Mouse (Mus musculus) embryonic facial prominence, embryonic 12.5 days (tissue): ENCODE measurements at regions not wholly inside any gene's neighbourhood (a gene's known extent, or its start where the extent isn't known, plus 50 kb on each side); places are given as distances from the start of the nearest gene placed in this dataset.

ENCODE experiments used
- ATAC-seq: fragments of 200-750 bp; cut with Nextera tagmentation; 2 replicates; pipeline ENCODE4 v1.8.0; 2017; ENCODE audit not compliant: insufficient number of reproducible peaks, insufficient read depth, low FRiP score, low TSS enrichment
- H3K27ac ChIP-seq: fragments of 300-500 bp; sonication (generic); 2 replicates; pipeline ENCODE4 v1.5.1; 2016; ENCODE audit warnings: mild to moderate bottlenecking
- H3K27me3 ChIP-seq: fragments of 300-500 bp; sonication (generic); 2 replicates; pipeline ENCODE4 v1.6.1; 2016; ENCODE audit warnings: mild to moderate bottlenecking, moderate library complexity
- H3K36me3 ChIP-seq: fragments of 300-500 bp; sonication (generic); 2 replicates; pipeline ENCODE4 v1.6.1; 2016; ENCODE audit warnings: mild to moderate bottlenecking
- H3K4me1 ChIP-seq: fragments of 300-500 bp; sonication (generic); 2 replicates; pipeline ENCODE4 v1.6.1; 2016
- H3K4me2 ChIP-seq: fragments of 300-500 bp; sonication (generic); replicated peaks from 2 replicates; pipeline ENCODE4 v1.6.1; 2016; ENCODE audit warnings: mild to moderate bottlenecking, moderate library complexity
- H3K4me3 ChIP-seq: fragments of 300-500 bp; sonication (generic); 2 replicates; pipeline ENCODE4 v1.5.1; 2016; ENCODE audit warnings: mild to moderate bottlenecking
- H3K9ac ChIP-seq: fragments of 300-500 bp; sonication (generic); 2 replicates; pipeline ENCODE4 v1.6.1; 2016; ENCODE audit warnings: mild to moderate bottlenecking, moderate library complexity
- H3K9me3 ChIP-seq: fragments of 300-500 bp; sonication (generic); 2 replicates; pipeline ENCODE4 v1.6.1; 2016; ENCODE audit warnings: mild to moderate bottlenecking, moderate library complexity
- WGBS: fragments of 180-500 bp; shearing (Covaris S2); methylation state at CpG from one replicate; pipeline ENCODE4 v1.1.7; 2016; 5-methylcytosine and 5-hydroxymethylcytosine counted together

- Histone ChIP-seq H3K4me1 (no peaks in the 10 kb centered on the region), H3K27ac (no peak overlapping the region), H3K9me3 (no peaks in the 10 kb centered on the region), H3K4me3 (no peak overlapping the region), H3K36me3 (no peaks in the 10 kb centered on the region), H3K27me3 (no peaks in the 10 kb centered on the region), H3K9ac (no peak overlapping the region), H3K4me2 (no peak overlapping the region)
- no peak for ATAC-seq
- WGBS = 67% methylated on average over 4 of the region's 4 CpGs
These were observed 269.3 kb upstream of the Klf6 start for GRCm38 (mm10) chr13:5591837-5592555.

- H3K36me3 ChIP-seq = no peaks in the 10 kb centered on the region
- H3K4me2 ChIP-seq = no peak overlapping the region
- H3K27me3 ChIP-seq = no peaks in the 10 kb centered on the region
- no peak overlapping the region for H3K27ac ChIP-seq
- no peaks in the 10 kb centered on the region for H3K9me3 ChIP-seq
- no peak overlapping the region for H3K4me3 ChIP-seq
- ATAC-seq = no peak
- no peaks in the 10 kb centered on the region for H3K4me1 ChIP-seq
- WGBS = 69% methylated on average over 3 of the region's 3 CpGs
- H3K9ac ChIP-seq = no peak overlapping the region
These were observed 268.7 kb upstream of the Klf6 start for GRCm38 (mm10) chr13:5592556-5593061.

- Histone ChIP-seq H3K4me1 (peaks cover 5% of the 10 kb centered on the region; the same call in 1 of the 2 replicates), H3K27me3 (no peaks in the 10 kb centered on the region), H3K9me3 (no peaks in the 10 kb centered on the region), H3K36me3 (no peaks in the 10 kb centered on the region), H3K4me3 (no peak overlapping the region), H3K27ac (no peak overlapping the region), H3K4me2 (no peak overlapping the region), H3K9ac (no peak overlapping the region)
- WGBS = 71% methylated on average over 1 of the region's 1 CpGs
- no peak for ATAC-seq
These were observed 259.6 kb upstream of the Klf6 start for GRCm38 (mm10) chr13:5601648-5602047.

GRCm38 (mm10) chr13:5603905-5604596 is 257.2 kb upstream of the Klf6 start:
- Histone ChIP-seq H3K4me2 (no peak overlapping the region), H3K9me3 (no peaks in the 10 kb centered on the region), H3K27ac (no peak overlapping the region), H3K4me3 (no peak overlapping the region), H3K4me1 (peaks cover 5% of the 10 kb centered on the region; the same call in 1 of the 2 replicates), H3K27me3 (no peaks in the 10 kb centered on the region), H3K9ac (no peak overlapping the region), H3K36me3 (no peaks in the 10 kb centered on the region)
- 33% methylated on average over 5 of the region's 5 CpGs for WGBS
- ATAC-seq = 0 out of 2 replicates have a peak, but pooled peaks have one; percentile 41

GRCm38 (mm10) chr13:5605418-5605817 is 255.9 kb upstream of the Klf6 start:
- no peak overlapping the region for H3K27ac ChIP-seq
- H3K36me3 ChIP-seq = no peaks in the 10 kb centered on the region
- no peak overlapping the region for H3K4me3 ChIP-seq
- H3K4me2 ChIP-seq = no peak overlapping the region
- H3K9me3 ChIP-seq = no peaks in the 10 kb centered on the region
- no peak for ATAC-seq
- H3K9ac ChIP-seq = no peak overlapping the region
- H3K27me3 ChIP-seq = no peaks in the 10 kb centered on the region
- peaks cover 5% of the 10 kb centered on the region; the same call in 1 of the 2 replicates for H3K4me1 ChIP-seq

GRCm38 (mm10) chr13:5607462-5607861 is 253.8 kb upstream of the Klf6 start:
- Histone ChIP-seq H3K4me3 (no peak overlapping the region), H3K4me1 (peaks cover 5% of the 10 kb centered on the region; the same call in 1 of the 2 replicates), H3K9me3 (no peaks in the 10 kb centered on the region), H3K9ac (no peak overlapping the region), H3K27me3 (no peaks in the 10 kb centered on the region), H3K27ac (no peak overlapping the region), H3K36me3 (no peaks in the 10 kb centered on the region), H3K4me2 (no peak overlapping the region)
- WGBS = 82% methylated on average over 4 of the region's 4 CpGs
- no peak for ATAC-seq

- no peak for ATAC-seq
- Histone ChIP-seq H3K4me2 (no peak overlapping the region), H3K36me3 (no peaks in the 10 kb centered on the region), H3K9me3 (no peaks in the 10 kb centered on the region), H3K27ac (no peak overlapping the region), H3K4me1 (no peaks in the 10 kb centered on the region), H3K4me3 (no peak overlapping the region), H3K27me3 (no peaks in the 10 kb centered on the region), H3K9ac (no peak overlapping the region)
- WGBS = 70% methylated on average over 7 of the region's 7 CpGs
These were observed 247.0 kb upstream of the Klf6 start for GRCm38 (mm10) chr13:5614186-5614737.

- Histone ChIP-seq H3K36me3 (no peaks in the 10 kb centered on the region), H3K9ac (no peak overlapping the region), H3K4me2 (no peak overlapping the region), H3K27me3 (no peaks in the 10 kb centered on the region), H3K9me3 (no peaks in the 10 kb centered on the region), H3K4me1 (no peaks in the 10 kb centered on the region), H3K27ac (no peak overlapping the region), H3K4me3 (no peak overlapping the region)
- whole genome bisulfite sequencing = 75% methylated on average over 5 of the region's 5 CpGs
- ATAC-seq = no peak
These were observed 246.4 kb upstream of the Klf6 start for GRCm38 (mm10) chr13:5614833-5615232.

- no peak overlapping the region for H3K4me3 ChIP-seq
- 82% methylated on average over 3 of the region's 3 CpGs for WGBS
These were observed 246.0 kb upstream of the Klf6 start for GRCm38 (mm10) chr13:5615327-5615726.

GRCm38 (mm10) chr13:5628124-5628523 is 233.2 kb upstream of the Klf6 start:
- 36% methylated on average over 2 of the region's 2 CpGs for WGBS
- H3K27me3 ChIP-seq = no peaks in the 10 kb centered on the region
- H3K27ac ChIP-seq = no peak overlapping the region
- no peak overlapping the region for H3K4me2 ChIP-seq
- ATAC-seq = no peak
- H3K4me1 ChIP-seq = no peaks in the 10 kb centered on the region
- H3K9me3 ChIP-seq = no peaks in the 10 kb centered on the region
- no peak overlapping the region for H3K9ac ChIP-seq
- H3K4me3 ChIP-seq = no peak overlapping the region
- no peaks in the 10 kb centered on the region for H3K36me3 ChIP-seq

More at GRCm38 (mm10) chr13:5615327-5615726, 246.0 kb upstream of the Klf6 start:
- no peaks in the 10 kb centered on the region for H3K4me1 ChIP-seq
- H3K27me3 ChIP-seq = no peaks in the 10 kb centered on the region
- no peaks in the 10 kb centered on the region for H3K9me3 ChIP-seq
- H3K4me2 ChIP-seq = no peak overlapping the region
- ATAC-seq = no peak
- no peak overlapping the region for H3K27ac ChIP-seq
- no peak overlapping the region for H3K9ac ChIP-seq
- no peaks in the 10 kb centered on the region for H3K36me3 ChIP-seq

GRCm38 (mm10) chr13:5634960-5635359 is 226.3 kb upstream of the Klf6 start:
- Histone ChIP-seq H3K27ac (no peak overlapping the region), H3K4me1 (no peaks in the 10 kb centered on the region), H3K4me2 (no peak overlapping the region), H3K27me3 (no peaks in the 10 kb centered on the region), H3K9ac (no peak overlapping the region), H3K4me3 (no peak overlapping the region), H3K9me3 (no peaks in the 10 kb centered on the region), H3K36me3 (no peaks in the 10 kb centered on the region)
- WGBS = 82% methylated on average over 2 of the region's 2 CpGs
- ATAC-seq = no peak
